Comparison of ENCODE assay signal across 12 mouse cellular contexts in genomic region chr12:12685217-12685522, GRCm38 (mm10).
DNase-seq lines count a peak whose midpoint lies in the region; ATAC-seq and TF ChIP-seq lines count a peak whose summit lies in the region.
"Had no signal": no experiment of that assay in that cellular context is flagged by ENCODE, and none has a peak within 500 bp of the region (broad histone marks: within the 10 kb centered on the region; RNA-seq: fewer than 3 reads in every experiment).

No protein-coding gene starts in this region.

- no peaks in the 10 kb centered on the region for H3K36me3 ChIP-seq in heart, embryonic 14.5 days (ENCODE audit: control insufficient read depth, insufficient read depth, low read length)
- H3K36me3 ChIP-seq in heart, embryonic 11.5 days (ENCODE audit: control insufficient read depth, insufficient read depth, low read length) = no peaks in the 10 kb centered on the region
- no peaks in the 10 kb centered on the region for H3K36me3 ChIP-seq in midbrain, embryonic 10.5 days
- H3K36me3 ChIP-seq in midbrain, postnatal 0 days (ENCODE audit: insufficient read depth, low read length) = no peaks in the 10 kb centered on the region
- H3K36me3 ChIP-seq in forebrain, embryonic 15.5 days = no peaks in the 10 kb centered on the region
- no peaks in the 10 kb centered on the region for H3K36me3 ChIP-seq in neural tube, embryonic 15.5 days

- no peak overlapping the region for H3K4me3 ChIP-seq in heart, embryonic 14.5 days (ENCODE audit: control insufficient read depth in 1 of 2, insufficient read depth in 1 of 2, low read depth in 1 of 2, low read length in 2 of 2)
- H3K4me3 ChIP-seq in heart, embryonic 11.5 days (ENCODE audit: low read depth, low read length) = no peak overlapping the region
- no peak overlapping the region for H3K4me3 ChIP-seq in midbrain, embryonic 10.5 days
- H3K4me3 ChIP-seq in midbrain, postnatal 0 days (ENCODE audit: low read depth, low read length) = no peak overlapping the region
- H3K4me3 ChIP-seq in forebrain, embryonic 15.5 days = no peak overlapping the region
- no peak overlapping the region for H3K4me3 ChIP-seq in neural tube, embryonic 15.5 days (replicated peaks)
- no peak overlapping the region for H3K4me3 ChIP-seq in layer of hippocampus, adult 2 months
- H3K4me3 ChIP-seq: megakaryocyte, embryonic 14.5 days had no signal

- no peak for ATAC-seq in heart, embryonic 14.5 days (ENCODE audit: insufficient number of reproducible peaks, insufficient read depth, low FRiP score, low read depth)
- ATAC-seq in heart, embryonic 11.5 days (replicated peaks; ENCODE audit: insufficient number of reproducible peaks, low FRiP score, low TSS enrichment) = no peak
- no peak for ATAC-seq in midbrain, postnatal 0 days (ENCODE audit: low FRiP score)
- no peak for ATAC-seq in forebrain, embryonic 15.5 days (replicated peaks)
- no peak for ATAC-seq in neural tube, embryonic 15.5 days (ENCODE audit: low FRiP score)
- ATAC-seq: liver, postnatal 0 days had no signal

- TF ChIP-seq CTCF in midbrain, postnatal 0 days (IDR thresholded peaks at IDR 0.05) = no peak
- no peak for TF ChIP-seq CTCF in layer of hippocampus, adult 2 months (conservative IDR thresholded peaks at IDR 0.05)

- peak overlapping the region; percentile 36 for H3K4me2 ChIP-seq in heart, embryonic 14.5 days (ENCODE audit: low read length)
- no peak overlapping the region for H3K4me2 ChIP-seq in heart, embryonic 11.5 days
- H3K4me2 ChIP-seq in midbrain, postnatal 0 days (ENCODE audit: low read depth, low read length, poor library complexity, severe bottlenecking) = no peak overlapping the region
- peak overlapping the region; percentile 39 for H3K4me2 ChIP-seq in forebrain, embryonic 15.5 days (replicated peaks)
- no peak overlapping the region for H3K4me2 ChIP-seq in neural tube, embryonic 15.5 days

- DNase-seq in midbrain, embryonic 10.5 days (ENCODE audit: low spot score) = no peak
- DNase-seq in midbrain, postnatal 0 days (ENCODE audit: low spot score) = no peak
- DNase-seq in layer of hippocampus, adult 2 months (ENCODE audit: low spot score in 2 of 2) = no peak
- DNase-seq in adrenal gland, adult 2 months = no peak
- DNase-seq: heart, postnatal 36 days; liver, postnatal 0 days; thymus, adult 18-20 months had no signal

- no peaks in the 10 kb centered on the region for H3K27me3 ChIP-seq in heart, embryonic 14.5 days (ENCODE audit: control insufficient read depth, insufficient read depth, low read length)
- H3K27me3 ChIP-seq in heart, embryonic 11.5 days (ENCODE audit: control insufficient read depth, insufficient read depth, low read length) = no peaks in the 10 kb centered on the region
- peaks cover 36% of the 10 kb centered on the region for H3K27me3 ChIP-seq in midbrain, embryonic 10.5 days (ENCODE audit: low read depth, poor library complexity, severe bottlenecking)
- H3K27me3 ChIP-seq in midbrain, postnatal 0 days (ENCODE audit: insufficient read depth, low read length) = no peaks in the 10 kb centered on the region
- H3K27me3 ChIP-seq in forebrain, embryonic 15.5 days = no peaks in the 10 kb centered on the region
- H3K27me3 ChIP-seq in neural tube, embryonic 15.5 days (replicated peaks) = no peaks in the 10 kb centered on the region

- H3K9ac ChIP-seq in heart, embryonic 14.5 days (ENCODE audit: low read length) = no peak overlapping the region
- H3K9ac ChIP-seq in heart, embryonic 11.5 days (ENCODE audit: low read depth, low read length) = no peak overlapping the region
- H3K9ac ChIP-seq in midbrain, postnatal 0 days (replicated peaks; ENCODE audit: low read length, poor library complexity, severe bottlenecking) = no peak overlapping the region
- no peak overlapping the region for H3K9ac ChIP-seq in forebrain, embryonic 15.5 days (replicated peaks)
- H3K9ac ChIP-seq in neural tube, embryonic 15.5 days (replicated peaks) = no peak overlapping the region
- H3K9ac ChIP-seq: liver, postnatal 0 days had no signal

- 0 out of 4 replicates have a peak overlapping the region, but pooled peaks of 1 of the 2 experiments have one; percentile 4 for H3K27ac ChIP-seq in heart, embryonic 14.5 days (replicated peaks in 1 of 2; ENCODE audit: control insufficient read depth in 1 of 2, insufficient read depth in 1 of 2, low read depth in 2 of 2, low read length in 2 of 2)
- H3K27ac ChIP-seq in heart, embryonic 11.5 days (ENCODE audit: low read depth, low read length) = no peak overlapping the region
- H3K27ac ChIP-seq in midbrain, embryonic 10.5 days (replicated peaks) = peak overlapping the region; percentile 85
- no peak overlapping the region for H3K27ac ChIP-seq in midbrain, postnatal 0 days (ENCODE audit: low read depth, low read length)
- peak overlapping the region; percentile 83 for H3K27ac ChIP-seq in forebrain, embryonic 15.5 days (replicated peaks)
- 0 out of 2 replicates have a peak overlapping the region, but pooled peaks have one; percentile 0 for H3K27ac ChIP-seq in neural tube, embryonic 15.5 days (replicated peaks)
- no peak overlapping the region for H3K27ac ChIP-seq in layer of hippocampus, adult 2 months

- no peaks in the 10 kb centered on the region for H3K9me3 ChIP-seq in heart, embryonic 14.5 days (ENCODE audit: control insufficient read depth, low read length)
- no peaks in the 10 kb centered on the region for H3K9me3 ChIP-seq in heart, embryonic 11.5 days (replicated peaks; ENCODE audit: control insufficient read depth, low read length)
- no peaks in the 10 kb centered on the region for H3K9me3 ChIP-seq in midbrain, embryonic 10.5 days (replicated peaks)
- H3K9me3 ChIP-seq in midbrain, postnatal 0 days (ENCODE audit: low read length) = no peaks in the 10 kb centered on the region
- H3K9me3 ChIP-seq in forebrain, embryonic 15.5 days = no peaks in the 10 kb centered on the region
- H3K9me3 ChIP-seq in neural tube, embryonic 15.5 days (replicated peaks) = no peaks in the 10 kb centered on the region
- H3K9me3 ChIP-seq: megakaryocyte, embryonic 14.5 days had no signal

- 37% methylated on average over 7 of the region's 7 CpGs for WGBS in heart, embryonic 14.5 days
- 44% methylated on average over 7 of the region's 7 CpGs for WGBS in heart, embryonic 11.5 days (ENCODE audit: insufficient replicate concordance)
- WGBS in midbrain, embryonic 10.5 days = 69% methylated on average over 7 of the region's 7 CpGs
- WGBS in midbrain, postnatal 0 days = 48% methylated on average over 7 of the region's 7 CpGs
- WGBS in forebrain, embryonic 15.5 days = 47% methylated on average over 7 of the region's 7 CpGs
- WGBS in neural tube, embryonic 15.5 days = 60% methylated on average over 7 of the region's 7 CpGs

- H3K4me1 ChIP-seq in heart, embryonic 14.5 days (ENCODE audit: control insufficient read depth in 2 of 2, insufficient read depth in 2 of 2, low read length in 2 of 2) = peaks cover 27 to 35% of the 10 kb centered on the region in 2 experiments
- peaks cover 32% of the 10 kb centered on the region for H3K4me1 ChIP-seq in heart, embryonic 11.5 days (ENCODE audit: control insufficient read depth, insufficient read depth, low read length)
- H3K4me1 ChIP-seq in midbrain, embryonic 10.5 days = peaks cover 55% of the 10 kb centered on the region
- H3K4me1 ChIP-seq in midbrain, postnatal 0 days (ENCODE audit: insufficient read depth, low read length) = peaks cover 6% of the 10 kb centered on the region
- peaks cover 43% of the 10 kb centered on the region for H3K4me1 ChIP-seq in forebrain, embryonic 15.5 days
- peaks cover 33% of the 10 kb centered on the region for H3K4me1 ChIP-seq in neural tube, embryonic 15.5 days

Comparison
In these comparisons a context has a peak if more than half of its experiments do, and no peak if none do; other contexts are left out.
1. H3K27ac ChIP-seq: peak in midbrain, embryonic 10.5 days (single experiment), forebrain, embryonic 15.5 days (single experiment) and neural tube, embryonic 15.5 days (single experiment); none in heart, embryonic 11.5 days (single experiment), midbrain, postnatal 0 days (single experiment) and layer of hippocampus, adult 2 months (single experiment).
2. H3K4me2 ChIP-seq: peak in heart, embryonic 14.5 days (single experiment) and forebrain, embryonic 15.5 days (single experiment); none in heart, embryonic 11.5 days (single experiment), midbrain, postnatal 0 days (single experiment) and neural tube, embryonic 15.5 days (single experiment).